Mouse (Mus musculus) adrenal gland, postnatal 25 days (tissue): ENCODE measurements at regions not wholly inside any gene's neighbourhood (a gene's known extent, or its start where the extent isn't known, plus 50 kb on each side); places are given as distances from the start of the nearest gene placed in this dataset.

Experiments
- DNase-seq: peaks from one replicate; pipeline ENCODE4 v3.0.0; 2021; ENCODE audit warnings: mixed read lengths

GRCm38 (mm10) chr13:51227836-51228235, 57.0 kb downstream of the Nxnl2 start:
- no peak for DNase-seq

- no peak for DNase-seq
Measured at GRCm38 (mm10) chr13:51228862-51229770, 58.3 kb downstream of the Nxnl2 start.

GRCm38 (mm10) chr13:51229862-51230261, 59.0 kb downstream of the Nxnl2 start:
- DNase-seq = no peak

GRCm38 (mm10) chr13:51231586-51231985, 60.8 kb downstream of the Nxnl2 start:
- DNase-seq = no peak

GRCm38 (mm10) chr13:51247378-51247777, 76.6 kb downstream of the Nxnl2 start:
- DNase-seq = no peak

GRCm38 (mm10) chr13:51253371-51253770, 82.5 kb downstream of the Nxnl2 start:
- no peak for DNase-seq

- DNase-seq = no peak
Measured at GRCm38 (mm10) chr13:51255688-51256087, 84.9 kb downstream of the Nxnl2 start.

GRCm38 (mm10) chr13:51258752-51259721, 88.2 kb downstream of the Nxnl2 start:
- no peak for DNase-seq

- no peak for DNase-seq
Measured at GRCm38 (mm10) chr13:51261619-51262018, 90.8 kb downstream of the Nxnl2 start.

- DNase-seq = no peak
Measured at GRCm38 (mm10) chr13:51272786-51273185, 102.0 kb downstream of the Nxnl2 start.

GRCm38 (mm10) chr13:51274639-51275038, 103.8 kb downstream of the Nxnl2 start:
- no peak for DNase-seq

GRCm38 (mm10) chr13:51276601-51277000, 105.8 kb downstream of the Nxnl2 start:
- no peak for DNase-seq

- no peak for DNase-seq
Measured at GRCm38 (mm10) chr13:51277515-51277914, 106.7 kb downstream of the Nxnl2 start.

GRCm38 (mm10) chr13:51279642-51280387, 109.0 kb downstream of the Nxnl2 start:
- no peak for DNase-seq

GRCm38 (mm10) chr13:51280388-51280753, 109.5 kb downstream of the Nxnl2 start:
- no peak for DNase-seq

GRCm38 (mm10) chr13:51284679-51285078, 113.9 kb downstream of the Nxnl2 start:
- DNase-seq = no peak

- no peak for DNase-seq
Measured at GRCm38 (mm10) chr13:51289442-51289841, 118.6 kb downstream of the Nxnl2 start.

- DNase-seq = no peak
Measured at GRCm38 (mm10) chr13:51290021-51290424, 118.4 kb upstream of the S1pr3 start.

GRCm38 (mm10) chr13:51290926-51291325, 117.5 kb upstream of the S1pr3 start:
- no peak for DNase-seq

GRCm38 (mm10) chr13:51293047-51293446, 115.4 kb upstream of the S1pr3 start:
- DNase-seq = no peak

GRCm38 (mm10) chr13:51295872-51296271, 112.6 kb upstream of the S1pr3 start:
- DNase-seq = no peak

GRCm38 (mm10) chr13:51297231-51297880, 111.1 kb upstream of the S1pr3 start:
- no peak for DNase-seq
